Mouse (Mus musculus) layer of hippocampus, postnatal 36 days (tissue): ENCODE measurements around the gene Olfr168. TPM values are rescaled to one million over a fixed set of nuclear protein-coding genes. Genes with fewer than 3 reads are reported as not detected.
"Not testable (repeated sequence)": the region's sequence is repeated elsewhere in the genome, so short reads cannot be mapped to it uniquely, and the experiment has no call there.

ENCODE experiments used
- DNase-seq, 2 experiments: peaks; one replicate each; pipeline ENCODE4 v3.0.0; 2022
- total RNA-seq, 2 experiments: library from RNA; stranded (reverse); gene quantifications; 2 replicates each; pipeline ENCODE4 v1.2.3; 2021

Gene Olfr168
- not detected for total RNA-seq

DNA sequence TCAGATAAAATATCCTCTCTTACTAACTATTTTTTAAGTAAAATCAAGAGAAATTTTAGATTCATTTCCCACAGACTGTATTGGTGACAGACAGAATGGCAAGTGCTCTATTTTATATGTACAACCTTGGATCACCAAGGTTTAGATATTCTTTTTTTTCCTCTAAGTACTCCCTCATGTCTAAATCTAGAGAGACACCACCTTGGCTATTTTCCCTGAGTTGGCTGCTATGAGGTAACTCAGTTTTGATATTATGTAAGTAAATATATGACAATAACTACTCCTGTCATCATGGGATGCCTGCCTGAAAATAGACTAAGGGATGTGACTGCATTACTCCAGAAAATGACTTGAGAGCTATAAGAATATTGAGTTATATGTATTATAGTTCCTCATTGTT is at the start of gene Olfr168:
Gene Olfr168, minus strand, starts transcription at position 101 of the 400 bp plus-strand sequence.
- no peak for DNase-seq

DNA sequence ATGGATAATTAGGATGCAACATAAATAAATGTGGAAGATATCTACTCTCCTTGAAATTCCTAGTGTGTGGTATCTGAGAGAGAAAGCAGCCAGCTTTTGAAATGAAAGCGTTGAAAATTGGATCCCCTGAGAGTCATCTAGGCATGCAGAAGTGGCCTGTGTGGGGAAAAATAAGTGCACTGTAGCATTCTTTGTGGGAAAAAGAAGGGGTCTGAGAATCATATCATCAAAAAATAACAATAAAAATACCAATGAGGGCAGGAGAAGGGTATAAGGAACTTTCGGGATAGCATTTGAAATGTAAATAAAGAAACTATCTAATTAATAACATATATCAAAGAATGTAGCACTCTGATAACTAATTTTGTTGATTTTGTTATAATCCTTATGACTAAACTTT is 36.4 kb upstream of the Olfr168 start, which contains the start of gene Olfr169:
Gene Olfr169, minus strand, starts transcription at position 101 of the 400 bp plus-strand sequence.
- DNase-seq: not testable (repeated sequence)

DNA sequence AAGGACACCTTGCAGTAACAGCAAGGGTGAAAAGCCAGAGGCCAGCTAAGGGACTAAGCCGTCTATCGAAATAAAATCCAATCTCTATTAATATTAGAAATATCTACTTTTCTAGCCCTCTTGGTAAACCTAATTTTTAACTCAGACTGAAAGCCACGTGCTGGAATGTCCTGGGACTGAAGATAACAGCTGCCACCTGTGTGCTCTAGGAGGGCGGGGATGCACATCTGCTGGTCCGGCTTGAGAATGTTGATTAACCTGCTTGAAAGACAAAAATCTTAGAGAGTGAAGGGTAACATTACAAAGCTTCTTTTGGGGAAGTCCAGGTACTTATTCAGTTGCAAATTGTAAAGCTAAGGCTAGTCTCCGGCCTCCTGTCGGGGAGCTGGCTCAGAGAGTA is 18.1 kb upstream of the Olfr168 start:
- DNase-seq: not testable (repeated sequence)

DNA sequence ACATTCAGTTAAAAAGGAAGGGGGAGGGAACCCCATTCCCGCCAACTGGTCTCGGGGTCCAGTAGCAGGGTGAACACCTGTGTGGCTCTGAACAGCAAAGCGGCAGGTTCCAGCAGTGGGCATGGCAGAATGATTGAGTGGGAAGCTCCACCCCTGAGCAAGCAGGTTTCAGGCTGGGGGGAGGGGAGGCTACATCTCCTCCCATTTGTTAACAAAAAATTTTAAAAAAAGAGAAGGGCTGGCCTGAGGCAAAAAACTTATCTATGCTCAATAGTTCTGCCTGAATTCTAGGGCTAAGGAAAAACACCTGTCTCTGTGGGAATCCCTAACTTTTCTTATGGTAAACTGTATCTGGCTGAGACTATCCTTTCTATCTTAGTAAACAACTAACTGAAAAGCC is 16.9 kb upstream of the Olfr168 start:
- DNase-seq: not testable (repeated sequence)

DNA sequence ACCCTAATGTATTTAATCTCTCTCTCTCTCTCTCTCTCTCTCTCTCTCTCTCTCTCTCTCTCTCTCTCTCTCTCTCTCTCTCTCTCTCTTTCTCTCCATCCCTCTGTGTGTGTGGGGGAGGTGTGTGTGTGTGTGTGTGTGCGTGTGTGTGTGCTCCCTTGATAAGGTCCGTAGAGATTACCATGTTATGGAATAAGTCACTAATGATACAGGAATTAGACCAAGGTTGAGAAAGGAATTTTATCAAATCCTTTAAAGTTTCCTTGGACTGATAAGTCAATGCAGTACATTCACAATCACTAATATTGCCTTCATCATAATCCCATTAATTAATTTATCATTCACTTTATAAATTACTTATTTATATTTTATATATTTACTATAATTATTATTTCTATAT is 13.2 kb downstream of the Olfr168 start, which contains the start of gene Olfr167:
Gene Olfr167, minus strand, starts transcription at position 101 of the 400 bp plus-strand sequence.
- DNase-seq: no peak

DNA sequence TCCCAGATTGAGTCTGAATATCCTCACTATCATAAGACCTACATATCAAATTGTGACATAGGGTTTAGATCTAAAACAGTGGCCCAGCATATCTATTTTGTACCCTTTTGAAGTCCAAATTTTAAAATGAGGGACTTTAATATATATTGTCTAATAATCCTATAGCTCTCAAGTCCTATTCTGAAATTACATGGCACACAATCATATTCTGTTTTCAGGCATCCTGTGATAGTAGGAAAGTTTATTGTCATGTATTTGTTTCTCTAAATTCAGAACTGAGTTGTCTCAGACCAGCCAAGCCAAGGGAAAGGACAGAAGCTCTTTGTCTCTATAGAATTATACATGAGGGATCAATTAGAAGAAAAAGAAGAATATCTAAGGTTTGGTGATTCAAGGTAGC is 52.0 kb downstream of the Olfr168 start, which contains the start of gene Olfr166:
Gene Olfr166, plus strand, starts transcription at position 301 of the 400 bp plus-strand sequence.
- DNase-seq: no peak

Other genes with a start within 250 kb of the Olfr168 start
- gene Olfr164, start 221.5 kb downstream of the Olfr168 start, total RNA-seq: not detected
- gene Olfr165, start 112.4 kb downstream of the Olfr168 start, total RNA-seq: not detected
- gene Olfr166, start 51.9 kb downstream of the Olfr168 start, total RNA-seq: not detected
- not detected for gene Olfr167, start 13.3 kb downstream of the Olfr168 start, total RNA-seq
- not detected for gene Olfr169, start 36.3 kb upstream of the Olfr168 start, total RNA-seq
- not detected for gene Olfr170, start 76.3 kb upstream of the Olfr168 start, total RNA-seq
- not detected for gene Olfr171, start 94.4 kb upstream of the Olfr168 start, total RNA-seq
- gene Lamp3, start 170.8 kb upstream of the Olfr168 start, total RNA-seq: under 1 TPM; 0.10 to 0.22 TPM
- 1 to 10 TPM in 1 of 2 experiments, under 1 TPM in 1; 0.63 to 1.7 TPM for gene B3gnt5, start 224.7 kb upstream of the Olfr168 start, total RNA-seq